Mouse (Mus musculus): ENCODE measurements at regions not wholly inside any gene's neighbourhood (a gene's known extent, or its start where the extent isn't known, plus 50 kb on each side); places are given as distances from the start of the nearest gene placed in this dataset.

DNA sequence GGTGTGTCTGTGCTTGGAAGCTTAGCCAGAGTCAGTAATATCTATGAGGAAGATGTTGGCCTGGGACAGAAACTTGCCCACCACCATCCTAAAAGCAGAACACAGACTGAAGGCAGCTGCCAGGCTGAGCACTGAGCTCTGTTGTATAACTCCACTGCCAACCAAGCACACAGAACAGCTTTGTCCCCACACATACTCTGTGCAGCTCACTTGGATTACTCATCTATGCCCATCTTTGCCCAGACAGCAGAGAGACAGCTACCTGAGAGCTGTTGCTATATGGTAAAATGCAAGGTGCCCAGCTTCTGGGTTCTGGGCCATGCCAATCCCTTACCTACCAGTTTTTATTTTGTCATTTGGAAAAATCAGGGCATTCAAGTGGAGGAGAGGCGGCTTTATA lies 80.4 kb upstream of the Stmnd1 start:
- TF ChIP-seq CTCF (IDR thresholded peaks at IDR 0.05; ENCODE audit: low read depth) (no peak), EP300 (optimal IDR thresholded peaks at IDR 0.05) (no peak)
